Mouse (Mus musculus): ENCODE measurements around the gene Hspa12b. TPM values are rescaled to one million over a fixed set of nuclear protein-coding genes. Genes with fewer than 3 reads are reported as not detected.
"Not testable (repeated sequence)": the region's sequence is repeated elsewhere in the genome, so short reads cannot be mapped to it uniquely, and the experiment has no call there.

Gene Hspa12b
- total and polyA plus RNA-seq, 2 experiments from 2014 or later: 3.3 to 11.2 TPM

GRCm38 (mm10) chr2:131093577-131093976 lies 33.5 kb upstream of the Hspa12b start:
- H3K4me1 ChIP-seq (ENCODE audit: insufficient read depth, low read length): no peaks in the 10 kb centered on the region
- no peak overlapping the region for H3K27ac ChIP-seq
- no peak for TF ChIP-seq CTCF (IDR thresholded peaks at IDR 0.05; ENCODE audit: low read depth)
- H3K4me3 ChIP-seq (ENCODE audit: low read length): no peak overlapping the region
- H3K27me3 ChIP-seq (ENCODE audit: insufficient read depth, low read length): no peaks in the 10 kb centered on the region
- 94% methylated on average over 5 of the region's 5 CpGs for WGBS
- no peak overlapping the region for H3K9ac ChIP-seq (replicated peaks; ENCODE audit: low read length)
- DNase-seq (ENCODE audit: low spot score) (no peak), ATAC-seq (no peak)
- no peaks in the 10 kb centered on the region for H3K9me3 ChIP-seq (ENCODE audit: low read length)
- no peak overlapping the region for H3K4me2 ChIP-seq (ENCODE audit: low read depth, low read length)
- no peaks in the 10 kb centered on the region for H3K36me3 ChIP-seq (ENCODE audit: insufficient read depth, low read length)

DNA sequence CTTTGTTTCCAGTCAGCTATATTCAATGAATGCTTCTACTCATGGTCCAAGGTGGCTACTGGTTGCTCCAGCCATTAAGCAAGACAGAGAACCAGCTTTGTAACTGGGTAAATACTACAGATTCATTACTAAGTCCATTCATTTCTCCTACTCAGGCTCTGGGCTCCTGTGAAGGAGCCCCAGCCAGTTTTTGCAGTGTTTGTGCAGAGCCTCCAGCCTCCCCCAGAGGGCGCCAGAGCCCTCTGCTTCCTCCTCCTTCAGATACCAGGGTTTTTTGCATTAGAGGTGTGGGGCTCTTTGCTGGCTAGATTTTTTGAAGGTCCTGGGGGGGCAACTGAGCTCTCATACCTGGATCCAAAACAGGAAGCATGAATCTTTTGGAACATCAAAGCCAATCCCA lies 32.3 kb upstream of the Hspa12b start:
- Histone ChIP-seq H3K9me3 (ENCODE audit: low read length) (no peaks in the 10 kb centered on the region), H3K4me2 (ENCODE audit: low read depth, low read length) (no peak overlapping the region), H3K36me3 (ENCODE audit: insufficient read depth, low read length) (no peaks in the 10 kb centered on the region), H3K4me3 (ENCODE audit: low read length) (no peak overlapping the region), H3K9ac (replicated peaks; ENCODE audit: low read length) (no peak overlapping the region), H3K4me1 (ENCODE audit: insufficient read depth, low read length) (no peaks in the 10 kb centered on the region), H3K27me3 (ENCODE audit: insufficient read depth, low read length) (no peaks in the 10 kb centered on the region), H3K27ac (no peak overlapping the region)
- ATAC-seq (peak; percentile 71), DNase-seq (ENCODE audit: low spot score) (peak; percentile 77)
- WGBS: 0% methylated on average over 1 of the region's 1 CpGs
- peak; percentile 86 for TF ChIP-seq CTCF (IDR thresholded peaks at IDR 0.05; ENCODE audit: low read depth)

DNA sequence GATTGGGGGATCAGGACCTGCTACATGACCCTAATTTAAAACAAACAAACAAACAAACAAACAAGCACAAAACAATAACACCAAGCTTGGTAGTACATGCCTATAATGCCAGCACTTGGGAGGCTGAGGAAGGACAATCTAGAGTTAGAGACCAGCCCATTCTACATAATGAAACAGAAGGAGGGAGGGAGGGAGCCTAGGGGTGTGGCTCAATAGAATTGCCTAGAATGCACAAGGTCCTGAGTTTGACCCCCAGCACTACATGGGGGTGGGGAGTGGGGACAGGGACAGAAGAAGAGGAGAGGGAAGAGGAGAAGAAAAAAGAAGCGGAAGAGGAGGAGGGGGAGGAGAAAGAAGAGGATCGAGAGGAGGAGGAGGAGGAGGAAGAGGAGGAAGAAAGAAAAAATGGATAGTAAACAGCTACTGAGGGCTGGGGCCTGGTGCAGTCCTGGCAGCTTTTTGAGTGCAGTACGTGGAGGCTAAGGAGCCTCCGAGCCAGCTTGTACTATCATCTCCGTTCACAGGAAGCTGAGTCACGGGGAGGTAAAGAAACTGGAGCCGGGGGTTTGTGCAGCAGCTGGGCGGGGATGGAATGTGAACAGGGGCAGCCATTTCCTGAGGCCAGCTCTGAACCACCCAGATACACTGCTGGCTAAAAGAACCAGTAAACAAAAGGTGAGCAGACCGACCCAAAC lies 30.8 kb upstream of the Hspa12b start:
- Histone ChIP-seq H3K9me3 (ENCODE audit: low read length) (no peaks in the 10 kb centered on the region), H3K4me1 (ENCODE audit: insufficient read depth, low read length) (no peaks in the 10 kb centered on the region), H3K9ac (replicated peaks; ENCODE audit: low read length) (no peak overlapping the region), H3K36me3 (ENCODE audit: insufficient read depth, low read length) (no peaks in the 10 kb centered on the region), H3K27ac (no peak overlapping the region), H3K4me2 (ENCODE audit: low read depth, low read length) (no peak overlapping the region), H3K27me3 (ENCODE audit: insufficient read depth, low read length) (no peaks in the 10 kb centered on the region), H3K4me3 (ENCODE audit: low read length) (no peak overlapping the region)
- peak; percentile 5 for DNase-seq (ENCODE audit: low spot score)
- no peak for ATAC-seq
- no peak for TF ChIP-seq CTCF (IDR thresholded peaks at IDR 0.05; ENCODE audit: low read depth)
- WGBS: 23% methylated on average over 9 of the region's 9 CpGs

- Histone ChIP-seq H3K4me1 (ENCODE audit: insufficient read depth, low read length) (no peaks in the 10 kb centered on the region), H3K4me2 (ENCODE audit: low read depth, low read length) (no peak overlapping the region), H3K9me3 (ENCODE audit: low read length) (no peaks in the 10 kb centered on the region), H3K36me3 (ENCODE audit: insufficient read depth, low read length) (no peaks in the 10 kb centered on the region), H3K27me3 (ENCODE audit: insufficient read depth, low read length) (no peaks in the 10 kb centered on the region), H3K4me3 (ENCODE audit: low read length) (no peak overlapping the region), H3K27ac (no peak overlapping the region), H3K9ac (replicated peaks; ENCODE audit: low read length) (no peak overlapping the region)
- no peak for DNase-seq (ENCODE audit: low spot score)
- 80% methylated on average over 4 of the region's 4 CpGs for WGBS
- ATAC-seq: no peak
- no peak for TF ChIP-seq CTCF (IDR thresholded peaks at IDR 0.05; ENCODE audit: low read depth)
Measured at GRCm38 (mm10) chr2:131097087-131097486, 30.0 kb upstream of the Hspa12b start.

- no peak overlapping the region for H3K4me2 ChIP-seq (ENCODE audit: low read depth, low read length)
- no peak overlapping the region for H3K4me3 ChIP-seq (ENCODE audit: low read length)
- no peak overlapping the region for H3K9ac ChIP-seq (replicated peaks; ENCODE audit: low read length)
- H3K36me3 ChIP-seq (ENCODE audit: insufficient read depth, low read length): no peaks in the 10 kb centered on the region
- no peaks in the 10 kb centered on the region for H3K4me1 ChIP-seq (ENCODE audit: insufficient read depth, low read length)
- H3K27ac ChIP-seq: no peak overlapping the region
- no peaks in the 10 kb centered on the region for H3K9me3 ChIP-seq (ENCODE audit: low read length)
- DNase-seq (ENCODE audit: low spot score) (no peak), ATAC-seq (no peak)
- no peaks in the 10 kb centered on the region for H3K27me3 ChIP-seq (ENCODE audit: insufficient read depth, low read length)
- WGBS: 83% methylated on average over 3 of the region's 3 CpGs
- TF ChIP-seq CTCF (IDR thresholded peaks at IDR 0.05; ENCODE audit: low read depth): no peak
Measured at GRCm38 (mm10) chr2:131101530-131101929, 25.6 kb upstream of the Hspa12b start.

DNA sequence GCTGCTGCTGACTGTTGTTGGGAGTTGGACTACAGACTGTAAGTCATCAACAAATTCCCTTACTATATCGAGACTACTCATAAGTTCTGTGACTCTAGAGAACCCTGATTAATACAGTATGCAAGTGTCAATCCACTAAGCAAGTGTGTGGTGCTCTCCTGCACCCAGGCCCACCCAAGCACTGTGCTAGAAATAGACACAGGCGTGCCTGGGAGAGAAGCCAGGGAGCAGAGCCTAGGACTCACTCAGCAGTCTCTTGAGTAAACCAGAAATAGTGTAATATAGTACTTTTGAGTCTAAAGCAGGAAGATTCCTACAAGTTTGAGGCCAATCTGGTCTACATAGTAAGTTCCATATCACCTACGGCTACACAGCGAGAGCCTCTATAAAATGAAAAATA lies 23.1 kb upstream of the Hspa12b start:
- H3K4me2 ChIP-seq (ENCODE audit: low read depth, low read length): no peak overlapping the region
- no peak overlapping the region for H3K4me3 ChIP-seq (ENCODE audit: low read length)
- DNase-seq (ENCODE audit: low spot score) (no peak), ATAC-seq (no peak)
- no peaks in the 10 kb centered on the region for H3K36me3 ChIP-seq (ENCODE audit: insufficient read depth, low read length)
- H3K4me1 ChIP-seq (ENCODE audit: insufficient read depth, low read length): no peaks in the 10 kb centered on the region
- no peaks in the 10 kb centered on the region for H3K9me3 ChIP-seq (ENCODE audit: low read length)
- 87% methylated on average over 4 of the region's 4 CpGs for WGBS
- H3K27ac ChIP-seq: no peak overlapping the region
- no peak overlapping the region for H3K9ac ChIP-seq (replicated peaks; ENCODE audit: low read length)
- no peaks in the 10 kb centered on the region for H3K27me3 ChIP-seq (ENCODE audit: insufficient read depth, low read length)
- no peak for TF ChIP-seq CTCF (IDR thresholded peaks at IDR 0.05; ENCODE audit: low read depth)

GRCm38 (mm10) chr2:131105061-131105460 lies 22.0 kb upstream of the Hspa12b start:
- not testable (repeated sequence) for H3K4me3 ChIP-seq (ENCODE audit: low read length); H3K9ac ChIP-seq (replicated peaks; ENCODE audit: low read length); H3K27me3 ChIP-seq (ENCODE audit: insufficient read depth, low read length); H3K4me2 ChIP-seq (ENCODE audit: low read depth, low read length); H3K27ac ChIP-seq; H3K9me3 ChIP-seq (ENCODE audit: low read length); H3K4me1 ChIP-seq (ENCODE audit: insufficient read depth, low read length); ATAC-seq; H3K36me3 ChIP-seq (ENCODE audit: insufficient read depth, low read length); DNase-seq (ENCODE audit: low spot score)
- WGBS: 75% methylated on average over 4 of the region's 4 CpGs

Measured in hindbrain, postnatal 0 days (tissue).